Mouse (Mus musculus) heart, adult 2 months (tissue): ENCODE data around the gene Atp2a3. TPM values are rescaled to one million over a fixed set of nuclear protein-coding genes. Genes with fewer than 3 reads are reported as not detected.
A peak's percentile ranks its signal among the peaks of the same experiment; 100 is the strongest.

ENCODE experiments used
- DNase-seq, 2 experiments: peaks; one replicate each; pipeline ENCODE4 v3.0.0; 2021
- H3K27ac ChIP-seq: fragments of 200-600 bp; 2 replicates; pipeline ENCODE4 v1.8.1; 2022
- H3K27me3 ChIP-seq: fragments of 200-500 bp; 2 replicates; pipeline ENCODE4 v1.6.1; 2012; ENCODE audit warnings: mild to moderate bottlenecking, low read length, inconsistent platforms, mixed read lengths; ENCODE audit not compliant: control insufficient read depth, insufficient read depth
- H3K36me3 ChIP-seq: fragments of 200-500 bp; 2 replicates; pipeline ENCODE4 v1.6.1; 2012; ENCODE audit warnings: low read length, inconsistent platforms; ENCODE audit not compliant: control insufficient read depth, insufficient read depth
- H3K4me1 ChIP-seq: fragments of 200-500 bp; 2 replicates; pipeline ENCODE4 v1.6.1; 2011; ENCODE audit warnings: low read length; ENCODE audit not compliant: control insufficient read depth, insufficient read depth
- H3K4me3 ChIP-seq: fragments of 200-600 bp; 2 replicates; pipeline ENCODE4 v1.8.1; 2022
- H3K79me2 ChIP-seq: fragments of 200-500 bp; replicated peaks from 2 replicates; pipeline ENCODE4 v1.6.1; 2012; ENCODE audit warnings: mild to moderate bottlenecking, inconsistent platforms, low read length, moderate library complexity, mixed read lengths; ENCODE audit not compliant: control insufficient read depth, insufficient read depth
- H3K9ac ChIP-seq: fragments of 200-500 bp; 2 replicates; pipeline ENCODE4 v1.6.1; 2012; ENCODE audit warnings: low read depth, mild to moderate bottlenecking, control low read depth, inconsistent platforms, low read length, mixed read lengths
- CTCF ChIP-seq: fragments of 200-600 bp; IDR thresholded peaks from 2 replicates; pipeline ENCODE4 v1.8.1; 2022; ENCODE audit warnings: antibody characterized with exemption, mild to moderate bottlenecking, moderate library complexity
- EP300 ChIP-seq: fragments of 200-500 bp; IDR thresholded peaks from 2 replicates; pipeline ENCODE4 v1.6.1; 2011; ENCODE audit warnings: low read depth, low read length, control low read depth; ENCODE audit not compliant: insufficient read depth
- POLR2A ChIP-seq: fragments of 200-500 bp; IDR thresholded peaks from 2 replicates; pipeline ENCODE4 v1.6.1; 2011; ENCODE audit warnings: mild to moderate bottlenecking, low read depth, low read length, control low read depth; ENCODE audit not compliant: insufficient read depth
- WGBS: fragments of 180-500 bp; shearing (Covaris S2); methylation state at CpG from one replicate; pipeline ENCODE4 v1.1.7; 2018; 5-methylcytosine and 5-hydroxymethylcytosine counted together
- intact Hi-C: fragments of 180-260 bp; cut with DNase I; formaldehyde crosslinking; loops from one replicate; pipeline ENCODE4 v1.15.1; 2025
- polyA plus RNA-seq: library from polyadenylated mRNA; depleted of rRNA; stranded (reverse); fragments of >200 nt; gene quantifications from 2 replicates; pipeline ENCODE4 v1.2.3, GENCODE M21; 2012
- total RNA-seq, 2 experiments: library from RNA; stranded (reverse); gene quantifications; 2 replicates each; pipeline ENCODE4 v1.2.3; 2021

The Atp2a3 gene
- total and polyA plus RNA-seq, 3 experiments = 10.9 to 17.3 (median 14.5) TPM

DNA sequence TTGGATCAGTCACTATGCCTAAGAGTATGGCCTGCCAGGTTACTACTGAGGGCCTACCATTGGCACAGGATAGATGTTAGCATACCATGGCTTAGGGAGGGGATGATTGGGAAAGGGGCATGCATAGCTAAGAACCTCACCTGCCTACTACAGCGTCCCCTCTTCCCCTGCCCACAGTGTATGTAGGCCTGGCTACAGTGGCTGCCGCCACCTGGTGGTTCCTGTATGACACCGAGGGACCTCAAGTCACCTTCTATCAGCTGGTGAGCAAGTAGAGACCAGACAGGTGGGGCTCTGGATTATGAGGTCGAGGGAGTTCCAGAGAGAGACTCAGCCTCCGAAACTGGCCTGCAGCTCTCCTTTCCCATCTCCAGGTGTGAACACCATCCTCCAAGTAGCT lies 22.3 kb downstream of the Atp2a3 start:
- peaks cover 6% of the 10 kb centered on the region for H3K4me1 ChIP-seq
- no peak overlapping the region for H3K9ac ChIP-seq
- no peak overlapping the region for H3K4me3 ChIP-seq
- no peaks in the 10 kb centered on the region for H3K36me3 ChIP-seq
- 63% methylated on average over 5 of the region's 5 CpGs for WGBS
- TF ChIP-seq EP300 = no peak
- TF ChIP-seq POLR2A = no peak
- TF ChIP-seq CTCF = peak; percentile 69
- H3K79me2 ChIP-seq = no peaks in the 10 kb centered on the region
- DNase-seq = no peak
- H3K27me3 ChIP-seq = no peaks in the 10 kb centered on the region
- H3K27ac ChIP-seq = no peak overlapping the region
- intact Hi-C loops = loop anchor here (1.0 kb wide), 1 partner anchor 57 kb away; no protein-coding TSS in a partner anchor

DNA sequence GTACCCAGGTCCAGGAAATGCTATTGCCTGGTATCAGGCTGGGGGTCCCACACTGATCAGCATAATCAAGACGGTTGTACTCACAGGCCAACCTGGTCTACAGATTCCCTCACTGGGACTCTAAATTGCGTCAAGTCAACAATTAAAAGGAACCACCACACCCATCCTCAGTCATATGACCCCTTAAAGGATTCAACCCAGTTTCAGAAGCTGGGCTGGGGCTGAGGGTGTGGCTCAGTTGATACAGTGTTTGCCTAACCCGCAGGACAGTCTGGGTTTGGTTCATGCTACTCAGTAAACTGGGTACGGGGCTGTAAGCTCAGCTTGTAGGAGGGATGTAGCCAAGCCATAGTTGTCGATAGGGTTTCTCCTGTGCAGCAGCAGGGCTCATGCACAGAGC lies 25.8 kb downstream of the Atp2a3 start:
- H3K36me3 ChIP-seq = no peaks in the 10 kb centered on the region
- no peak overlapping the region for H3K4me3 ChIP-seq
- no peaks in the 10 kb centered on the region for H3K79me2 ChIP-seq
- intact Hi-C loops = no loop called here
- no peaks in the 10 kb centered on the region for H3K27me3 ChIP-seq
- H3K4me1 ChIP-seq = peaks cover 6% of the 10 kb centered on the region
- H3K27ac ChIP-seq = peak overlapping the region; percentile 33; the same call in 1 of the 2 replicates
- DNase-seq = no peak
- 55% methylated on average over 5 of the region's 5 CpGs for WGBS
- no peak overlapping the region for H3K9ac ChIP-seq
- TF ChIP-seq CTCF = no peak
- TF ChIP-seq EP300 = no peak
- TF ChIP-seq POLR2A = no peak

DNA sequence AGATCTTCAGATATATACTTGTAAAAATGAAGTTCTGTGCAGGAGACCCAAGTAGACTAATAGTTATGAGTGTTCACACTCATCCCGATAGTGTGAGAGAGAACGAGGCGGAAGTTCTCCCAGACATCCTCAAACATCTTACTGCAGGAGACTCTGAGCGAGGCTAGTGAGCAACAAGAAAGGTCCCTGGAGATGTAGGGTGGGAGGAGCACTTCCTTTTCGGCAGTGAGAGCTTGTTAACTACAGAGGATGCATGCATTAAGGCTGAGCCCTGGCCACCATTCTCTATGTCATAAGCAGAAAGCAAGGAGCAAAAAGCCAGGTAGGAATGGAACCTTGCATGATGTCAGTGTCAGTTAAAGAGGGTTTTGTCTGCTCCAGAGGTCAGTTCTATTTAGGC lies 26.3 kb downstream of the Atp2a3 start:
- intact Hi-C loops = no loop called here
- DNase-seq = no peak

DNA sequence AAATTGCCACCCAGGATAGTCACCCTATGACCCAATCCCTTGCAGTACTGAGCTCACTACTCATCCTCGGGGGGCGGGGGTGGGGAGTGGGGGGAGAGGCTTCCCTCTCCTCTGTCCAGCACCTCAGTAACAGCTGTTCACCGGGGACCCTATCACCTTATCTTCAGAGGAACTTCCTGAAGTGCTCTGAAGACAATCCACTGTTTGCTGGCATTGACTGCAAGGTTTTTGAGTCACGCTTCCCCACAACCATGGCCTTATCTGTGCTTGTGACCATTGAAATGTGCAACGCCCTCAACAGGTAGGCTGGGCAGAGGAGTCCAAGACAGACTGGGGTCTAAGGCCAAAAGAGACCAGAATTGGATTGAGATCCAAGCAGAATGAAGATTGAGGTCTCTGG lies 26.8 kb downstream of the Atp2a3 start:
- DNase-seq = no peak
- Histone ChIP-seq H3K27ac (no peak overlapping the region), H3K27me3 (no peaks in the 10 kb centered on the region), H3K79me2 (no peaks in the 10 kb centered on the region), H3K9ac (no peak overlapping the region), H3K36me3 (no peaks in the 10 kb centered on the region), H3K4me1 (peaks cover 8% of the 10 kb centered on the region), H3K4me3 (no peak overlapping the region)
- 45% methylated on average over 5 of the region's 5 CpGs for WGBS
- TF ChIP-seq CTCF (no peak), EP300 (no peak), POLR2A (no peak)
- intact Hi-C loops = no loop called here

More for the DNA sequence above, 26.3 kb downstream of the Atp2a3 start:
- Histone ChIP-seq H3K4me3 (no peak overlapping the region), H3K36me3 (no peaks in the 10 kb centered on the region), H3K4me1 (peaks cover 7% of the 10 kb centered on the region), H3K27ac (peak overlapping the region; percentile 33; the same call in 1 of the 2 replicates), H3K9ac (no peak overlapping the region), H3K27me3 (no peaks in the 10 kb centered on the region), H3K79me2 (no peaks in the 10 kb centered on the region)
- TF ChIP-seq CTCF = no peak
- no peak for TF ChIP-seq EP300
- WGBS = 42% methylated on average over 5 of the region's 5 CpGs

DNA sequence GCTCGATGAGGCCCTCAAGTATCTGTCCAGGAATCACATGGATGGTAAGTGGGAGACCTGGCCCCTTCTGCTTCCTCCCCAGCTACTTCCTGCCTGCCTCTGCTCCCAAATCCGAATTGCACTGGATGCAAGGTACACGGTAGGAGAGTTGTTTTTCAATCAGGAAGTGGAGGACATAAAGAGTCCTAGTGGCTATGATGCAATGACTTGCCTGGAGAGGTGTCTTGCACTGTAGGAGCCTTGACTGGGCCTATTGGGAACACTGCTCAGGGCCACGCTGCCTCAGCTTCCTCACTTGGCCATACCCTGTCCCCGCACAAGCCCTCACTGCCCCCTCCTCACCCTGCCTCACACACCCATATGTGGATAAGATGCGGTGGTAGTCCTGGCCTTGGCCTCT lies 28.1 kb downstream of the Atp2a3 start:
- H3K36me3 ChIP-seq = no peaks in the 10 kb centered on the region
- H3K4me3 ChIP-seq = no peak overlapping the region
- H3K9ac ChIP-seq = no peak overlapping the region
- intact Hi-C loops = no loop called here
- DNase-seq = no peak
- peaks cover 8% of the 10 kb centered on the region for H3K4me1 ChIP-seq
- H3K79me2 ChIP-seq = no peaks in the 10 kb centered on the region
- no peaks in the 10 kb centered on the region for H3K27me3 ChIP-seq
- WGBS = 78% methylated on average over 6 of the region's 6 CpGs
- no peak overlapping the region for H3K27ac ChIP-seq
- TF ChIP-seq CTCF = no peak
- no peak for TF ChIP-seq POLR2A
- no peak for TF ChIP-seq EP300

DNA sequence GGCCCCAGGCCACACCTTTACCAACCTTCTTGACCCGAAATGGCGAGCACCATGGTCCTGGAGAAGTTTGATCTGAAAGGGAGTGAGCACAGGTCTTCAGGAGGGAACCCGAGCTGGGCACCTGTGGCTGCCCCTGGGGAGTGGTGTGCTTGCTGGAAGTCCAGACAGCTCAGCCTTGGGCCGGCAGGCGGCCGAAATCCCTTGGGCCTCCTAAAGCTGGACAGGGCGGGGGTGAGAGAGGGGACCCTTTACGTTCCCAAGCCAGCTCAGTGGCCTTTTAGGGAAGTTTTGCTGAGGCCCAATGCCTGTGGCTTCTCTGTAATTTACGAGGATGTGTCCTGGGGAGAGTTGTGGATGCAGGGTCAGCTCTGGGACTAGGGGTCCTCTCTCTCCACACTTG lies 29.7 kb downstream of the Atp2a3 start:
- intact Hi-C loops = no loop called here
- no peak overlapping the region for H3K4me3 ChIP-seq
- no peaks in the 10 kb centered on the region for H3K27me3 ChIP-seq
- H3K27ac ChIP-seq = no peak overlapping the region
- no peak for DNase-seq
- no peaks in the 10 kb centered on the region for H3K36me3 ChIP-seq
- WGBS = 86% methylated on average over 9 of the region's 9 CpGs
- no peak overlapping the region for H3K9ac ChIP-seq
- TF ChIP-seq EP300 (no peak), POLR2A (no peak), CTCF (no peak)
- peaks cover 8% of the 10 kb centered on the region for H3K4me1 ChIP-seq
- no peaks in the 10 kb centered on the region for H3K79me2 ChIP-seq

DNA sequence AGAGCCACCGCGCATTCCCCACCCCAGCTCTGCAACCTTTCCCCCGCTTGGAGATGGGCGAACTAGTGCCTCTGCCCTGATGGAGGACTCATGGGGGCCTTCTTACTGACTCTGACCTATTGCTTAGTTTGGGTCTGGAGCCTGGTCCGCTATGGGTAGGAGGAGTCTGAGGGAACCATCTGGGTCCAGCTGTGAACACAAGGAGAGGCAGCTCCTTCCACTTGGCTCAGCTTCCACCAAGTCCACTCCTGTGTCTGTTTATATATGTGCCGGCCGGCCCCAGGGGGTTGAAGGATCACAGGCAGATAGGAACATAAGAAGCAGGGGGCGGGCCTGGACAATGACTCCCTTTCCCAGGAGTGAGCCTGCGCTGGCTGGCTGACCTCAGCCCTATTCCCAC lies 31.0 kb downstream of the Atp2a3 start:
- intact Hi-C loops = no loop called here
- H3K27me3 ChIP-seq = no peaks in the 10 kb centered on the region
- no peak overlapping the region for H3K9ac ChIP-seq
- WGBS = 55% methylated on average over 9 of the region's 9 CpGs
- no peak overlapping the region for H3K4me3 ChIP-seq
- H3K4me1 ChIP-seq = peaks cover 6% of the 10 kb centered on the region
- no peaks in the 10 kb centered on the region for H3K79me2 ChIP-seq
- H3K36me3 ChIP-seq = no peaks in the 10 kb centered on the region
- no peak for TF ChIP-seq POLR2A
- TF ChIP-seq CTCF = no peak
- TF ChIP-seq EP300 = no peak
- H3K27ac ChIP-seq = no peak overlapping the region
- peak; percentile 38 to 44 for DNase-seq
